Mouse (Mus musculus): ENCODE results near the gene Hspa1a. TPM values are rescaled to one million over a fixed set of nuclear protein-coding genes. Genes with fewer than 3 reads are reported as not detected.
"Not testable (repeated sequence)": the region's sequence is repeated elsewhere in the genome, so short reads cannot be mapped to it uniquely, and the experiment has no call there.

The Hspa1a gene
- total RNA-seq, 2 experiments from 2014 or later: 2.3 to 3.3 TPM

- intact Hi-C loops (cut with DNase I): no loop called here
- DNase-seq: peak; percentile 82 to 91
Measured at GRCm38 (mm10) chr17:34952378-34953040, 19.4 kb downstream of the Hspa1a start.

DNA sequence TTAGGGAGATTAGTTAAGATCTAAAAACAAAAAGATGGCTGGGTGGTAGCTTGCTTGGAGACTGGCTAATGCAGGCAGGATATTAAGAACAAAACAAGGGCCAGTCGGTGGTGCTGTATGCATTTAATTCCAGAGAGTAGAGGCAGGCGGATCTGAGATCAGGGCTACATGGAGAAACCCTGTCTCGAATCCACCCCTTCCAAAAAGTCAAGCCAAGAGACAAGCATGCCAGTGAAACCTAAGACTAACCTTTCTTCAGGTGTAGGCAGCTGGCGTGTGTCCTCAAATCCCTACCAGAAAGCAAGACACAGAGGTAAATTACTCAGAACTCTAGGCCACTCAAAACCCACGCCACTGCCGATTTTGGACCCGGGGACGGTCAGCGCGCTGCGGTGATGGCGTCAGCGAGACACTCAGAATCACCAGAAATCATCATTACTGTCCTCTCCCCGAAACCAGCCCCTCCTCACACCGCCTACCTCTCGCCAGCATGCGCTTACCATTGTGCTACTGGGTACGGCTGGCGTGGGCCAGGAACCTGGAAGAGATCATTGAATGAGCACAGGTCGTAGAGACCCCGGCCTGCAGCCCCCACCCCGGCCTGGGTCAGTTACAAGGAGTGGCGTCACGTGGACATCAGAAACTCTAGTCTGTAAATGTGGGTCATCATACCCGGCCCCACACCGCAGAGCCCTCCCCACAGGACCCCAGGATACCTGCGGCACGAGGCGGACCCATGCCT is 20.1 kb downstream of the Hspa1a start:
- intact Hi-C loops (cut with DNase I): loop anchor here (1.0 kb wide), 1 partner anchor 31 kb away; no protein-coding TSS in a partner anchor

GRCm38 (mm10) chr17:34950514-34951455 is 21.2 kb downstream of the Hspa1a start:
- DNase-seq: no peak
- intact Hi-C loops (cut with DNase I): loop anchor here (1.0 kb wide), 1 partner anchor 33 kb away; no protein-coding TSS in a partner anchor

More for the DNA sequence above, 20.1 kb downstream of the Hspa1a start:
- DNase-seq: no peak

DNA sequence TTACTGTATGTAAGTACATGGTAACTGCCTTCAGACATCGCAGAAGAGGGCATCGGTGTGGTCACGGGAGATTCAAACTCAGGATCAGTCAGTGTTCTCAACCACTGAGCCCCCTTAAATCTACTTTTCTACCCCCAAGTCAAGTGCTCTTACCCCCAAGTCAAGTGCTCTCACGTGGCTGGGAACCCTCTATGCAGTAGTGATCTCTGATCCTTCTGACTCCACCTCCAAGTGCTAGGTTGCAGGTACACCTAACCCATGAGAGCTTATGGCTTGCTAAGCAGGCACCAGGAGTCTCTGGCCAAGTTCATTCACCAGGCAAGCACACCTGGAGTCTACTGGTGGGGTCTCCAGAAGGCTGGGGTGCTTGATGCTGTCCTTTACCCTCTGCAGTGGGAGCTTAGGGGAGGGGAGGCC is 22.4 kb downstream of the Hspa1a start:
- DNase-seq: no peak
- intact Hi-C loops (cut with DNase I): loop anchor here (10.0 kb wide), 1 partner anchor 95 kb away; the partner anchor contains the start of genes Nelfe and Skiv2l

DNA sequence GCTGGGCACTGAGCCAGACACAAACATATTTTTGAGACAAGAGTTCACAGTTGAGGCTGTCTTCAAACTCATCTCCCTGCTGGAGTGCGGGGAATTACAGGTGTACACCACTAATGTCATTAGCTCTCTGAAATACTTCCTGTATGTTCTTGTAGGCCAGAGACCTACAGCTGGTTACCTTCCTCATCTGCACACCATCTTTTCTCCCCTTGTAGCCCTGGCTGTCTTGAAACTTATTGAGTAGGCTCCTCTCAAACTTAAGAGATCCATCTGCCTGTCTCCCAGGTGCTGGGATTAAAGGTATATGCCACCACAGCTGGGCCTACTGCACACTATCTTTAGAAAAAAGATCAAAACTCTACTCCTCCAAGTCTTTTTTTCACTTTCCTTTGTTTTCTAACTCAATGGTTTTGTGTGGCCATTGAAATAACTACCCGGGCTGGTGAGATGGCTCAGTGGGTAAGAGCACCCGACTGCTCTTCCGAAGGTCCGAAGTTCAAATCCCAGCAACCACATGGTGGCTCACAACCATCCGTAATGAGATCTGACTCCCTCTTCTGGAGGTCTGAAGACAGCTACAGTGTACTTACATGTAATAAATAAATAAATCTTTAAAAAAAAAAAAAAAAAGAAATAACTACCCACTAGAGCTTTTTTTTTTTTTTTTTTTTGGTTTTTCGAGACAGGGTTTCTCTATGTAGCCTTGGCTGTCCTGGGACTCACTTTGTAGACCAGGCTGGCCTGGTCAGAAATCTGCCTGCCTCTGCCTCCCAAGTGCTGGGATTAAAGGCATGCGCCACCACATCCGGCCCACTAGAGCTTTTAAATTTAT is 23.0 kb downstream of the Hspa1a start:
- intact Hi-C loops (cut with DNase I): loop anchor here (10.0 kb wide), 1 partner anchor 94 kb away; the partner anchor contains the start of genes Nelfe and Skiv2l
- not testable (repeated sequence) for DNase-seq

DNA sequence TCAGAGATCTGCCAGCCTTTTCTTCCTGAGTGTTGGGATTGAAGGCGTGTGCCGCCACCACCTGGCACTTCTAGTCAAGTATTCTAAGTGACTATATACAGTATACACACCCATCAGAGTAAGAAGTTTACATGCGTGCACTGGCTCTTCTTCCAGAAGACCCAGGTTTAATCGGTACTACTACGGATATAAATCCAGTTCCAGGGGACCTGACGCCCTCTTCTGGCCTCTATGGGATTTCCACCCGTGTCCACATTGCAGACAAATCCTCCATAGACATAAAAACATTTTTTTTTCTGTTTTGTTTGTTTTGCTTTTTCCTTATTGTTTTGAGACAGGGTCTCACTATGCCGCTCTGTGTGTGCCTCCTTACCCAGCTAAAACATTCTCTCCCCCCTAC is 24.4 kb downstream of the Hspa1a start:
- intact Hi-C loops (cut with DNase I): loop anchor here (2.0 to 10.0 kb wide), 2 partner anchors 15 to 93 kb away; partner anchors contain the start of genes Nelfe and Skiv2l

DNA sequence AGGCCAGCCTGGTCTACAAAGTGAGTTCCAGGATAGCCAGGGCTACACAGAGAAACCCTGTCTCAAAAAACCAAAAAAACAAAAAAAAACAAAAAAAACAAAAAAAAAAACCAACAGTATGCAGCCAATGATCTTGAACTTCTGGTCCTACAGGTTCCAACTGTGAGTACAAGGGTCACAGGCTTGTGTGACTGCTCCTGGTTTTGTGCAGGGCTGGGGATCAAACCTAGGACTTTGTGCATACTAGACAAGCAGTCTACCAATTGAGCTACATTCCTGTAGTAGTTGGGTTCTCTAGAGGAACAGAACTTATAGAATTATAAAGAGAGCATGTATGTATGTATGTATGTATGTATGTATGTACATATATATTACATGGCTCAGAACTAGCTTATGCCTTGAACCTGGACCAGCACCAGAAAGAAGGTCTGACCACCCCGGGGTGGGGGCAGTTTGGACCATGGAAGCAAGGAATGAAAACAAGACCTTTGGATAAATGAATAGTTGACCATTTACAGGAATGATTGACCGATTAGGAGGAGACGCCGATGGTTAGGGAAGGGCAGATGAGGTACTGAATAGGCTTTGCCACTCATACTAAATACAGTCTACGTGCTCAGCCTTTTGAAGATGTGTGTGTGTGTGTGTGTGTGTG is 25.3 kb downstream of the Hspa1a start:
- intact Hi-C loops (cut with DNase I): loop anchor here (2.0 to 10.0 kb wide), 2 partner anchors 14 to 92 kb away; partner anchors contain the start of genes Nelfe and Skiv2l
- DNase-seq: no peak

More for the DNA sequence above, 24.4 kb downstream of the Hspa1a start:
- DNase-seq: no peak

- intact Hi-C loops (cut with DNase I): loop anchor here (10.0 kb wide), 1 partner anchor 90 kb away; the partner anchor contains the start of genes Nelfe and Skiv2l
- no peak for DNase-seq
Measured at GRCm38 (mm10) chr17:34944362-34944761, 27.6 kb downstream of the Hspa1a start.

- DNase-seq: no peak
- intact Hi-C loops (cut with DNase I): loop anchor here (10.0 kb wide), 1 partner anchor 88 kb away; the partner anchor contains the start of genes Nelfe and Skiv2l
Measured at GRCm38 (mm10) chr17:34943128-34943815, 28.7 kb downstream of the Hspa1a start.

GRCm38 (mm10) chr17:34941344-34942041 is 30.5 kb downstream of the Hspa1a start:
- DNase-seq: peak; percentile 20 to 48
- intact Hi-C loops (cut with DNase I): loop anchor here (10.0 kb wide), 1 partner anchor 87 kb away; the partner anchor contains the start of genes Nelfe and Skiv2l

DNA sequence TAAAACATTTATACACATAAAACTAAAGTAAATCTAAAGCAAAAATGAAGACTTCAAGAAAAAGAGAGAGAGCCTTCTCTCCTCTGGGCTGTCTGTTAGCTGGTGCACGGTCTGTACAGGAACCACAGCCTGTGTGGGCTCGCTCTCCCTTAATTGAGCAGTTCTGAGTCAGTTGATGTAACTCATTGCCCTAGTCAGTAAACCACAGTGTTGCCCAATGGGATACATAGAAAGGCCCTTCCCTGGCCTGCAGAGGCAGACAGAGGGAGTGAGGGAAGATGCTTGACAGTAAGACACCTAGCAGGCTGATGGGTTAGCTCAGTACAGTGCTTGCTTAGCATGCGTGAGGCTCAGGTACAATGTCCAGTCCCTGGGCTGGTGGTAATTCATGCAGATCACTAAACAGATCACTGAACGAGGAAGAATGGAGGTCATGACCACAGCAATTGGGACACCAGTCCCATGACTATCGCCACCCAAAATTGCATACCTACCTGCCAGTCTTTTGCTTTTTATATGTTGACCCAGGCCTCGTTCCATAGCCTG is 33.9 kb downstream of the Hspa1a start:
- DNase-seq: no peak
- intact Hi-C loops (cut with DNase I): no loop called here

DNA sequence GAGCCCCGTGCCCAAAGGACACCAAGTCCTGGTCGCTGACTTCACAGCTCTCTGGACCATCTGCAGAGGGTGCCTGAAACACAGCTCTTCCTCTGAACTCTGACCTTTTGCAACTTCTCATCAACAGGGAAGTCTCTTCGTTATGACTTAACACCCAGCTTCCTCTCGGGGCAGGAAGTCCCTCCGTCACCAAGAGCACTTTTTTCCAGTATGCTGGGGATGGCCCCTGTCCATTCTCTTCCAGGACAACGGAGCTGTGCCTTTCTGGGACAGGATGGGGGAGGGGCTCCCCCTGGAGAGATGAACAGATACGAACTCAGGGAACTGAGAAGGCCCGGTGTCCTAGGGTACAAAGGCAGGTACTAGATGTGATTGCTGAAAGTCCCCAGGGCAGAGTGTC is 37.1 kb downstream of the Hspa1a start:
- intact Hi-C loops (cut with DNase I): no loop called here
- peak in 1 of 2 experiments; percentile 37 for DNase-seq

DNA sequence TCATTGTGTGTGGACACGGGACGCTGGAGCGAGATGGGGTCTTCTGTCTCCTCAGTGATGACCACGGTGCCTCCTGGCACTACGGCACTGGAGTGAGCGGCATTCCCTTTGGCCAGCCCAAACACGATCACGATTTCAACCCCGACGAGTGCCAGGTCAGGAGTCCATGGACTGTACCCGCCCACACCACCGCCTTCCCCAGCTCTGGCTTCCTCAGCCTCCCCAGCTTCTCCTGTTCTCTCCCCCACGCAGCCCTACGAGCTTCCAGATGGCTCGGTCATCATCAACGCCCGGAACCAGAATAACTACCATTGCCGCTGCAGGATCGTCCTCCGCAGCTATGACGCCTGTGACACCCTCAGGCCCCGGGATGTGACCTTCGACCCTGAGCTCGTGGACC is 37.9 kb downstream of the Hspa1a start:
- intact Hi-C loops (cut with DNase I): no loop called here
- DNase-seq: no peak

GRCm38 (mm10) chr17:34932287-34932686 is 39.7 kb downstream of the Hspa1a start:
- DNase-seq: no peak
- intact Hi-C loops (cut with DNase I): loop anchor here (2.0 kb wide), 1 partner anchor 15 kb away; no protein-coding TSS in a partner anchor

GRCm38 (mm10) chr17:34931735-34932098 is 40.2 kb downstream of the Hspa1a start:
- peak in 1 of 2 experiments; percentile 27 for DNase-seq
- intact Hi-C loops (cut with DNase I): loop anchor here (2.0 kb wide), 1 partner anchor 15 kb away; no protein-coding TSS in a partner anchor

GRCm38 (mm10) chr17:34931061-34931734 is 40.8 kb downstream of the Hspa1a start, which contains the start of gene Neu1:
Gene Neu1, plus strand, starts transcription at chr17:34931253.
- DNase-seq: peak; percentile 97 to 99
- intact Hi-C loops (cut with DNase I): no loop called here
